Mouse (Mus musculus): ENCODE results near the gene Rab34. TPM values are rescaled to one million over a fixed set of nuclear protein-coding genes. Genes with fewer than 3 reads are reported as not detected.

The Rab34 gene
- polyA plus RNA-seq, 1 experiment from 2014 or later, result 59.0 TPM

GRCm38 (mm10) chr11:78175771-78176401 is 12.3 kb upstream of the Rab34 start:
- ATAC-seq (ENCODE audit: low FRiP score, low TSS enrichment) (no peak), DNase-seq (ENCODE audit: low spot score) (no peak)
- Histone ChIP-seq H3K36me3 (ENCODE audit: control insufficient read depth, insufficient read depth, low read length) (no peaks in the 10 kb centered on the region), H3K4me3 (ENCODE audit: low read depth, low read length) (peak overlapping the region; percentile 58), H3K4me1 (replicated peaks; ENCODE audit: control insufficient read depth, insufficient read depth) (no peaks in the 10 kb centered on the region), H3K27me3 (ENCODE audit: control insufficient read depth, insufficient read depth, low read length) (no peaks in the 10 kb centered on the region), H3K9me3 (ENCODE audit: control insufficient read depth, low read length) (no peaks in the 10 kb centered on the region), H3K4me2 (replicated peaks; ENCODE audit: low read depth) (peak overlapping the region; percentile 95), H3K9ac (ENCODE audit: low read length) (no peak overlapping the region), H3K27ac (replicated peaks) (peak overlapping the region; percentile 97)
- 0% methylated on average over 9 of the region's 10 CpGs for WGBS
- TF ChIP-seq CTCF (IDR thresholded peaks at IDR 0.05; ENCODE audit: low read depth) (peak; percentile 38), EP300 (optimal IDR thresholded peaks at IDR 0.05) (no peak)

- Histone ChIP-seq H3K9me3 (ENCODE audit: control insufficient read depth, low read length) (no peaks in the 10 kb centered on the region), H3K9ac (ENCODE audit: low read length) (peak within 1 kb of the TSS; percentile 67), H3K27me3 (ENCODE audit: control insufficient read depth, insufficient read depth, low read length) (no peaks in the 10 kb centered on the region), H3K4me2 (replicated peaks; ENCODE audit: low read depth) (peak within 1 kb of the TSS; percentile 95), H3K36me3 (ENCODE audit: control insufficient read depth, insufficient read depth, low read length) (no peaks in the 10 kb centered on the region), H3K4me1 (replicated peaks; ENCODE audit: control insufficient read depth, insufficient read depth) (no peaks in the 10 kb centered on the region), H3K27ac (replicated peaks) (peak within 1 kb of the TSS; percentile 97), H3K4me3 (ENCODE audit: low read depth, low read length) (peak within 1 kb of the TSS; percentile 58)
- DNase-seq (ENCODE audit: low spot score) (peak; percentile 93), ATAC-seq (ENCODE audit: low FRiP score, low TSS enrichment) (peak; percentile 58)
- no peak for TF ChIP-seq EP300 (optimal IDR thresholded peaks at IDR 0.05)
- no peak for TF ChIP-seq CTCF (IDR thresholded peaks at IDR 0.05; ENCODE audit: low read depth)
- under 1% methylated on average over 32 of the region's 32 CpGs for WGBS
These were observed 11.8 kb upstream of the Rab34 start, which contains the start of the genes Nek8 and Tlcd1 for GRCm38 (mm10) chr11:78176402-78176862. Gene Nek8, minus strand, starts transcription at chr11:78176675. Gene Tlcd1, plus strand, starts transcription at chr11:78176711.

- peak overlapping the region; percentile 97 for H3K27ac ChIP-seq (replicated peaks)
- ATAC-seq (ENCODE audit: low FRiP score, low TSS enrichment) (peak; percentile 24; the same call in 1 of the 2 replicates), DNase-seq (ENCODE audit: low spot score) (peak; percentile 63)
- H3K36me3 ChIP-seq (ENCODE audit: control insufficient read depth, insufficient read depth, low read length), result peaks cover 2% of the 10 kb centered on the region; the same call in 1 of the 2 replicates
- under 1% methylated on average over 23 of the region's 23 CpGs for WGBS
- TF ChIP-seq CTCF (IDR thresholded peaks at IDR 0.05; ENCODE audit: low read depth) (no peak), EP300 (optimal IDR thresholded peaks at IDR 0.05) (no peak)
- no peaks in the 10 kb centered on the region for H3K9me3 ChIP-seq (ENCODE audit: control insufficient read depth, low read length)
- no peaks in the 10 kb centered on the region for H3K4me1 ChIP-seq (replicated peaks; ENCODE audit: control insufficient read depth, insufficient read depth)
- H3K27me3 ChIP-seq (ENCODE audit: control insufficient read depth, insufficient read depth, low read length), result no peaks in the 10 kb centered on the region
- H3K4me3 ChIP-seq (ENCODE audit: low read depth, low read length), result peak overlapping the region; percentile 58
- peak overlapping the region; percentile 67 for H3K9ac ChIP-seq (ENCODE audit: low read length)
- H3K4me2 ChIP-seq (replicated peaks; ENCODE audit: low read depth), result peak overlapping the region; percentile 95
These were observed 11.3 kb upstream of the Rab34 start for GRCm38 (mm10) chr11:78176905-78177331.

GRCm38 (mm10) chr11:78177437-78177836 is 10.8 kb upstream of the Rab34 start:
- TF ChIP-seq EP300 (optimal IDR thresholded peaks at IDR 0.05), result peak; percentile 72
- no peak for TF ChIP-seq CTCF (IDR thresholded peaks at IDR 0.05; ENCODE audit: low read depth)
- peak overlapping the region; percentile 97 for H3K27ac ChIP-seq (replicated peaks)
- no peaks in the 10 kb centered on the region for H3K9me3 ChIP-seq (ENCODE audit: control insufficient read depth, low read length)
- H3K4me1 ChIP-seq (replicated peaks; ENCODE audit: control insufficient read depth, insufficient read depth), result no peaks in the 10 kb centered on the region
- no peaks in the 10 kb centered on the region for H3K27me3 ChIP-seq (ENCODE audit: control insufficient read depth, insufficient read depth, low read length)
- H3K4me2 ChIP-seq (replicated peaks; ENCODE audit: low read depth), result peak overlapping the region; percentile 95
- peaks cover 3% of the 10 kb centered on the region; the same call in 1 of the 2 replicates for H3K36me3 ChIP-seq (ENCODE audit: control insufficient read depth, insufficient read depth, low read length)
- peak overlapping the region; percentile 67 for H3K9ac ChIP-seq (ENCODE audit: low read length)
- ATAC-seq (ENCODE audit: low FRiP score, low TSS enrichment) (peak; percentile 59), DNase-seq (ENCODE audit: low spot score) (peak; percentile 73)
- WGBS, result 0% methylated on average over 10 of the region's 10 CpGs
- peak overlapping the region; percentile 58 for H3K4me3 ChIP-seq (ENCODE audit: low read depth, low read length)

GRCm38 (mm10) chr11:78177903-78178858 is 10.0 kb upstream of the Rab34 start:
- Histone ChIP-seq H3K27ac (replicated peaks) (peak overlapping the region; percentile 97), H3K4me3 (ENCODE audit: low read depth, low read length) (peak overlapping the region; percentile 58), H3K4me2 (replicated peaks; ENCODE audit: low read depth) (peak overlapping the region; percentile 95), H3K9me3 (ENCODE audit: control insufficient read depth, low read length) (no peaks in the 10 kb centered on the region), H3K4me1 (replicated peaks; ENCODE audit: control insufficient read depth, insufficient read depth) (no peaks in the 10 kb centered on the region), H3K27me3 (ENCODE audit: control insufficient read depth, insufficient read depth, low read length) (no peaks in the 10 kb centered on the region), H3K9ac (ENCODE audit: low read length) (peak overlapping the region; percentile 67), H3K36me3 (ENCODE audit: control insufficient read depth, insufficient read depth, low read length) (peaks cover 3% of the 10 kb centered on the region; the same call in 1 of the 2 replicates)
- peak; percentile 86 for ATAC-seq (ENCODE audit: low FRiP score, low TSS enrichment)
- DNase-seq (ENCODE audit: low spot score), result peak; percentile 95
- no peak for TF ChIP-seq EP300 (optimal IDR thresholded peaks at IDR 0.05)
- peak; percentile 99 for TF ChIP-seq CTCF (IDR thresholded peaks at IDR 0.05; ENCODE audit: low read depth)
- under 1% methylated on average over 75 of the region's 84 CpGs for WGBS
